Comparison of ENCODE assay signal across 8 mouse cellular contexts in the genomic region with DNA sequence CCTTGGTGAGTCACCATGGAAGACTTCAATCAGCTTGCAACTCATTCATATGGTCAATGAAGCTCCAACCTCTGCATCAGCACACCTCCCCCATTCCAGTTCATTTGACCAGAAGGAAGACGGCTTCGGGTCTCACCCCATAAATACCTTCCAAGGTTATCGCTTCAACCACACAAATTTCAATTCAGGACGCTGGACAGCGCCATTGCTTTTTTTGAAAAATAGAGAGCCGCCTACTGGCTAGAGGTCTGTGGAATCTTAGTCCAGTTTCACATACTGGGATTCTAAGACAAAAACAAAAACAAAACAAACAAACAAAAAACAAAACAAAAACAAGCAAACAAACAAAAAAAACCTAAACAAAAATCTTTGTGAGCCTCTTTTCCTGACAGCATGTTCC. TPM values are rescaled to one million over a fixed set of nuclear protein-coding genes. Genes with fewer than 3 reads are reported as not detected.
A peak's percentile ranks its signal among the peaks of the same experiment; 100 is the strongest.
DNase-seq lines count a peak whose midpoint lies in the region; ATAC-seq lines count a peak whose summit lies in the region.

No protein-coding gene starts in this region.

- H3K4me1 ChIP-seq in hindbrain, embryonic 10.5 days (replicated peaks) = no peaks in the 10 kb centered on the region
- H3K4me1 ChIP-seq in hindbrain, embryonic 16.5 days (ENCODE audit: control insufficient read depth, insufficient read depth, low read depth, low read length) = no peaks in the 10 kb centered on the region
- H3K4me1 ChIP-seq in neural tube, embryonic 15.5 days = no peaks in the 10 kb centered on the region

- WGBS in hindbrain, embryonic 10.5 days = 29% methylated on average over 6 of the region's 6 CpGs
- 35% methylated on average over 6 of the region's 6 CpGs for WGBS in hindbrain, embryonic 16.5 days
- WGBS in neural tube, embryonic 15.5 days = 35% methylated on average over 6 of the region's 6 CpGs

- DNase-seq in hindbrain, embryonic 10.5 days (ENCODE audit: low spot score) = peak; percentile 47
- peak; percentile 48 for DNase-seq in neural tube, embryonic 10.5 days (ENCODE audit: extremely low spot score, low spot score)
- DNase-seq in embryo, embryonic 10 days (ENCODE audit: low spot score) = peak; percentile 64
- DNase-seq in retina, postnatal 1 day = peak; percentile 53
- DNase-seq in B cell, adult 2 months = no peak
- no peak for DNase-seq in right cerebral cortex, postnatal 36 days (ENCODE audit: low spot score in 2 of 2)

- H3K4me2 ChIP-seq in hindbrain, embryonic 16.5 days (ENCODE audit: low read length) = no peak overlapping the region
- no peak overlapping the region for H3K4me2 ChIP-seq in neural tube, embryonic 15.5 days

- no peak overlapping the region for H3K9ac ChIP-seq in hindbrain, embryonic 16.5 days (ENCODE audit: low read depth, low read length)
- no peak overlapping the region for H3K9ac ChIP-seq in neural tube, embryonic 15.5 days (replicated peaks)

- H3K9me3 ChIP-seq in hindbrain, embryonic 10.5 days = no peaks in the 10 kb centered on the region
- no peaks in the 10 kb centered on the region for H3K9me3 ChIP-seq in hindbrain, embryonic 16.5 days (ENCODE audit: control insufficient read depth, low read length)
- H3K9me3 ChIP-seq in neural tube, embryonic 15.5 days (replicated peaks) = no peaks in the 10 kb centered on the region

- no peak overlapping the region for H3K27ac ChIP-seq in hindbrain, embryonic 10.5 days
- H3K27ac ChIP-seq in hindbrain, embryonic 16.5 days (ENCODE audit: low read depth, low read length) = no peak overlapping the region
- H3K27ac ChIP-seq in neural tube, embryonic 15.5 days (replicated peaks) = no peak overlapping the region

- H3K27me3 ChIP-seq in hindbrain, embryonic 10.5 days (ENCODE audit: insufficient read depth, poor library complexity, severe bottlenecking) = no peaks in the 10 kb centered on the region
- no peaks in the 10 kb centered on the region for H3K27me3 ChIP-seq in hindbrain, embryonic 16.5 days (replicated peaks; ENCODE audit: control insufficient read depth, insufficient read depth, low read length)
- H3K27me3 ChIP-seq in neural tube, embryonic 15.5 days (replicated peaks) = no peaks in the 10 kb centered on the region

- no peaks in the 10 kb centered on the region for H3K36me3 ChIP-seq in hindbrain, embryonic 10.5 days
- H3K36me3 ChIP-seq in hindbrain, embryonic 16.5 days (ENCODE audit: control insufficient read depth, insufficient read depth, low read length) = no peaks in the 10 kb centered on the region
- H3K36me3 ChIP-seq in neural tube, embryonic 15.5 days = no peaks in the 10 kb centered on the region

- no peak for ATAC-seq in hindbrain, embryonic 16.5 days
- ATAC-seq in neural tube, embryonic 15.5 days (ENCODE audit: low FRiP score) = no peak

- H3K4me3 ChIP-seq in hindbrain, embryonic 10.5 days = no peak overlapping the region
- no peak overlapping the region for H3K4me3 ChIP-seq in hindbrain, embryonic 16.5 days (ENCODE audit: low read length)
- no peak overlapping the region for H3K4me3 ChIP-seq in neural tube, embryonic 15.5 days (replicated peaks)

RNA-seq across cellular contexts. Expression of a gene that starts 39.2 kb away (rescaled TPM):
- 3.4 and 6.8 TPM in 2 replicates for polyA plus RNA-seq in hindbrain, embryonic 10.5 days (2016; fragmentation: Nextera tagmentation; extraction: Ambion mirVana)
- 13.9 and 14.7 TPM in 2 replicates for polyA plus RNA-seq in hindbrain, embryonic 16.5 days (2015; fragmentation: Nextera tagmentation; extraction: Ambion mirVana)
- polyA plus RNA-seq in neural tube, embryonic 15.5 days (2015; fragmentation: Nextera tagmentation; extraction: Ambion mirVana) = 19.1 and 21.1 TPM in 2 replicates

Comparison
In these comparisons a context has a peak if more than half of its experiments do, and no peak if none do; other contexts are left out.
1. DNase-seq: peak in hindbrain, embryonic 10.5 days (single experiment), neural tube, embryonic 10.5 days (single experiment), embryo, embryonic 10 days (single experiment) and retina, postnatal 1 day (single experiment); none in B cell, adult 2 months (0 of 2) and right cerebral cortex, postnatal 36 days (0 of 2).